Mouse (Mus musculus) left cerebral cortex, adult 2 months (tissue): ENCODE results near the gene Wrap73. TPM values are rescaled to one million over a fixed set of nuclear protein-coding genes. Genes with fewer than 3 reads are reported as not detected.

ENCODE experiments used
- DNase-seq, 2 experiments: peaks; one replicate each; pipeline ENCODE4 v3.0.0; 2021 to 2022; ENCODE audit warnings: low spot score in 2 of 2, mixed read lengths in 1 of 2; ENCODE audit errors: extremely low spot score in 1 of 2
- H3K27ac ChIP-seq: fragments of 200-600 bp; 2 replicates; pipeline ENCODE4 v1.8.1; 2022
- H3K4me3 ChIP-seq: fragments of 200-600 bp; 2 replicates; pipeline ENCODE4 v1.8.1; 2022
- CTCF ChIP-seq: fragments of 200-600 bp; IDR thresholded peaks from 2 replicates; pipeline ENCODE4 v1.8.1; 2022; ENCODE audit warnings: antibody characterized with exemption, mild to moderate bottlenecking, moderate library complexity
- intact Hi-C: fragments of 180-260 bp; cut with DNase I; formaldehyde crosslinking; loops from one replicate; pipeline ENCODE4 v1.15.1; 2025
- long read RNA-seq, 2 experiments: library from polyadenylated mRNA; stranded (forward); transcript quantifications; one replicate each; pipeline ENCODE4 v2.0.0; 2021; ENCODE audit warnings: borderline mapping rate in 2 of 2
- total RNA-seq, 2 experiments: library from RNA; stranded (reverse); gene quantifications; 2 replicates each; pipeline ENCODE4 v1.2.3; 2021

Wrap73 gene
- total RNA-seq, result 10 to 100 TPM; 29.4 to 35.2 TPM
- long read RNA-seq, experiment 1, transcript Wrap73-201 (12 exons, 1,598 nt), result major isoform, 15 of 22 reads
- long read RNA-seq, experiment 1, partial matches to known transcripts, result 2 of 22 reads
- long read RNA-seq, experiment 1, other reads (novel, unspliced or antisense), result 5 of 22 reads
- long read RNA-seq, experiment 2, transcript Wrap73-201 (12 exons, 1,598 nt), result major isoform, 17 of 21 reads
- long read RNA-seq, experiment 2, partial matches to known transcripts, result 0 of 21 reads
- long read RNA-seq, experiment 2, other reads (novel, unspliced or antisense), result 4 of 21 reads

- peak; percentile 18; the same call in 1 of the 2 replicates for TF ChIP-seq CTCF
- H3K4me3 ChIP-seq, result peak within 1 kb of the TSS; percentile 85
- peak; percentile 86 to 90 for DNase-seq
- intact Hi-C loops, result loop anchor here (2.0 kb wide), 1 partner anchor 16 kb away; no protein-coding TSS in a partner anchor
- peak within 1 kb of the TSS; percentile 91 for H3K27ac ChIP-seq
These were observed at the start of gene Wrap73 for GRCm38 (mm10) chr4:154142211-154143040. Gene Wrap73, plus strand, starts transcription at chr4:154142372.

GRCm38 (mm10) chr4:154093210-154093609 lies 49.0 kb upstream of the Wrap73 start:
- Histone ChIP-seq H3K4me3 (no peak overlapping the region), H3K27ac (no peak overlapping the region)
- DNase-seq, result peak; percentile 36 to 66
- peak; percentile 77 for TF ChIP-seq CTCF
- intact Hi-C loops, result no loop called here

- H3K4me3 ChIP-seq, result no peak overlapping the region
- DNase-seq, result no peak
- H3K27ac ChIP-seq, result no peak overlapping the region
- no peak for TF ChIP-seq CTCF
- intact Hi-C loops, result no loop called here
These were observed 46.1 kb upstream of the Wrap73 start for GRCm38 (mm10) chr4:154096111-154096510.

GRCm38 (mm10) chr4:154099361-154099760 lies 42.8 kb upstream of the Wrap73 start:
- no peak overlapping the region for H3K4me3 ChIP-seq
- no peak overlapping the region for H3K27ac ChIP-seq
- intact Hi-C loops, result no loop called here
- no peak for TF ChIP-seq CTCF
- no peak for DNase-seq

- intact Hi-C loops, result no loop called here
- no peak for TF ChIP-seq CTCF
- H3K27ac ChIP-seq, result no peak overlapping the region
- DNase-seq, result no peak
- H3K4me3 ChIP-seq, result no peak overlapping the region
These were observed 38.8 kb upstream of the Wrap73 start for GRCm38 (mm10) chr4:154103386-154103785.

- intact Hi-C loops, result loop anchor here (2.0 kb wide), 1 partner anchor 79 kb away; no protein-coding TSS in a partner anchor
- no peak for DNase-seq
- H3K27ac ChIP-seq, result no peak overlapping the region
- no peak overlapping the region for H3K4me3 ChIP-seq
- no peak for TF ChIP-seq CTCF
These were observed 38.3 kb upstream of the Wrap73 start for GRCm38 (mm10) chr4:154103912-154104311.

GRCm38 (mm10) chr4:154105381-154106001 lies 36.7 kb upstream of the Wrap73 start:
- no peak overlapping the region for H3K4me3 ChIP-seq
- intact Hi-C loops, result loop anchor here (1.0 to 2.0 kb wide), 2 partner anchors 40 to 81 kb away; no protein-coding TSS in a partner anchor
- H3K27ac ChIP-seq, result no peak overlapping the region
- peak; percentile 47 to 63 for DNase-seq
- peak; percentile 92 for TF ChIP-seq CTCF

- no peak for DNase-seq
- H3K4me3 ChIP-seq, result no peak overlapping the region
These were observed 35.6 kb upstream of the Wrap73 start for GRCm38 (mm10) chr4:154106497-154107061.

GRCm38 (mm10) chr4:154109216-154109849 lies 32.8 kb upstream of the Wrap73 start:
- Histone ChIP-seq H3K4me3 (no peak overlapping the region), H3K27ac (no peak overlapping the region)
- intact Hi-C loops, result no loop called here
- DNase-seq, result peak in 1 of 2 experiments; percentile 30
- TF ChIP-seq CTCF, result no peak

More at GRCm38 (mm10) chr4:154106497-154107061, 35.6 kb upstream of the Wrap73 start:
- intact Hi-C loops, result no loop called here
- TF ChIP-seq CTCF, result no peak
- H3K27ac ChIP-seq, result no peak overlapping the region

GRCm38 (mm10) chr4:154109850-154110243 lies 32.3 kb upstream of the Wrap73 start:
- Histone ChIP-seq H3K4me3 (no peak overlapping the region), H3K27ac (no peak overlapping the region)
- no peak for DNase-seq
- intact Hi-C loops, result no loop called here
- TF ChIP-seq CTCF, result no peak

GRCm38 (mm10) chr4:154116421-154116820 lies 25.8 kb upstream of the Wrap73 start:
- intact Hi-C loops, result no loop called here
- Histone ChIP-seq H3K4me3 (no peak overlapping the region), H3K27ac (no peak overlapping the region)
- no peak for TF ChIP-seq CTCF
- DNase-seq, result no peak
